Mouse (Mus musculus) ES-Bruce4 (cell line): Measurements from ENCODE around the gene Rab11fip3.

ENCODE experiments used
- CTCF ChIP-seq: IDR thresholded peaks from one replicate; pipeline ENCODE4 v1.8.1; 2011; ENCODE audit warnings: low read depth, low read length
- EP300 ChIP-seq: IDR thresholded peaks from 2 replicates; pipeline ENCODE4 v1.6.1; 2011; ENCODE audit warnings: low read depth, low read length; ENCODE audit not compliant: insufficient read depth
- POLR2A ChIP-seq: IDR thresholded peaks from one replicate; pipeline ENCODE4 v1.8.1; 2011; ENCODE audit warnings: low read length; ENCODE audit not compliant: insufficient read depth

DNA sequence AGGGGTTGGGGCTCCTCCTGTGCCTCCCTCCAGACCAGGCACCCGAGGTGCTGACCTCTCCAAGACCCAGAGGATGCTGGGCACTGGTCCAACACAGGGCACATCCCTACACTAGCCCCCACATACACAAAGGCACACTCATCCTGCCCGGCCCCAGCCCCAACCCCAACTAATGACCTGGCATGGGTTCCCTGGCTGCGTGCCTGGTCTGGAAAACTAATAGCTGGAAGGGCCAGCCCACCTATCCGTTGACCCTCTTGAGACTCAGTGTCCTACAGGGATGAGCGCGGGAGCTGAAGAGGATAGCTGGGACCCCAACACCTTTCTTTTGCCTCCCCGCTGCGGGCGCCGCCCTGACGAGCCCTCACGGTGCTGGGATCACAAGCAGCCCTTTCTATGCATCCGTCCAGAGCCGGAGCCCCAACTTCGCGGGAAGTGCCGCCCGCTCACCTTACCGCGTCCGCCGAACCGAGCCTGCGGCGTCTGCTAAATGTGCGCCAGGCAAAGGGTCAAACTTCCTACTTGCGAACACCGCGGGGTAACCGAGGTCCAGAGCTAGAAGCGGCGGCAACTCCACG lies 118.0 kb downstream of the Rab11fip3 start:
- TF ChIP-seq CTCF, result no peak
- TF ChIP-seq POLR2A, result no peak
- no peak for TF ChIP-seq EP300
